Mouse (Mus musculus) cerebellum, adult 2 months (tissue): ENCODE measurements around the gene Gm3880. TPM values are rescaled to one million over a fixed set of nuclear protein-coding genes. Genes with fewer than 3 reads are reported as not detected.
A peak's percentile ranks its signal among the peaks of the same experiment; 100 is the strongest.

ENCODE experiments used
- DNase-seq, 2 experiments: peaks; one replicate each; pipeline ENCODE4 v3.0.0; 2021
- H3K27ac ChIP-seq: fragments of 200-500 bp; 2 replicates; pipeline ENCODE4 v1.5.1; 2012; ENCODE audit warnings: low read length, control low read depth, inconsistent platforms; ENCODE audit not compliant: insufficient read depth
- H3K27me3 ChIP-seq: fragments of 200-500 bp; 2 replicates; pipeline ENCODE4 v1.6.1; 2012; ENCODE audit warnings: inconsistent platforms, mild to moderate bottlenecking, low read length, moderate library complexity; ENCODE audit not compliant: control insufficient read depth, insufficient read depth
- H3K4me1 ChIP-seq: fragments of 200-500 bp; 2 replicates; pipeline ENCODE4 v1.6.1; 2011; ENCODE audit warnings: low read length; ENCODE audit not compliant: control insufficient read depth, insufficient read depth
- H3K4me3 ChIP-seq: fragments of 200-500 bp; replicated peaks from 2 replicates; pipeline ENCODE3; 2011; ENCODE audit warnings: mild to moderate bottlenecking, low read depth, low read length, control low read depth; ENCODE audit not compliant: insufficient read depth
- CTCF ChIP-seq: fragments of 200-500 bp; IDR thresholded peaks from 2 replicates; pipeline ENCODE4 v1.5.1; 2011; ENCODE audit warnings: low read depth, mild to moderate bottlenecking, control low read depth, low read length, moderate library complexity, borderline replicate concordance; ENCODE audit not compliant: insufficient read depth
- POLR2A ChIP-seq: fragments of 200-500 bp; IDR thresholded peaks from 2 replicates; pipeline ENCODE4 v1.6.1; 2011; ENCODE audit warnings: low read length, control low read depth, borderline replicate concordance; ENCODE audit not compliant: insufficient read depth
- WGBS: fragments of 180-500 bp; shearing (Covaris S2); methylation state at CpG from one replicate; pipeline ENCODE4 v1.1.7; 2018; 5-methylcytosine and 5-hydroxymethylcytosine counted together
- polyA plus RNA-seq: library from polyadenylated mRNA; depleted of rRNA; stranded (reverse); fragments of >200 nt; gene quantifications from 2 replicates; pipeline ENCODE4 v1.2.3, GENCODE M21; 2012; rRNA removed

The Gm3880 gene
- polyA plus RNA-seq, 1 experiment, result not detected

- no peaks in the 10 kb centered on the region for H3K27me3 ChIP-seq
Observed at GRCm38 (mm10) chrX:102645146-102645545, 41.6 kb downstream of the Gm3880 start.

GRCm38 (mm10) chrX:102644573-102644951, 42.2 kb downstream of the Gm3880 start:
- 4% methylated on average over 8 of the region's 8 CpGs for WGBS
- TF ChIP-seq POLR2A (no peak), CTCF (no peak)
- Histone ChIP-seq H3K27ac (no peak overlapping the region), H3K4me3 (peak overlapping the region; percentile 53), H3K4me1 (no peaks in the 10 kb centered on the region), H3K27me3 (no peaks in the 10 kb centered on the region)
- peak in 1 of 2 experiments; percentile 9 for DNase-seq

More at GRCm38 (mm10) chrX:102645146-102645545, 41.6 kb downstream of the Gm3880 start:
- no peak overlapping the region for H3K4me3 ChIP-seq
- H3K27ac ChIP-seq, result no peak overlapping the region
- no peaks in the 10 kb centered on the region for H3K4me1 ChIP-seq
- DNase-seq, result no peak
- 62% methylated on average over 6 of the region's 6 CpGs for WGBS
- TF ChIP-seq CTCF (no peak), POLR2A (no peak)

GRCm38 (mm10) chrX:102643823-102644572, 42.8 kb downstream of the Gm3880 start, which contains the start of gene Phka1:
Phka1 (minus strand) TSS chrX:102644246.
- Histone ChIP-seq H3K27ac (no peak within 1 kb of the TSS), H3K27me3 (no peaks in the 10 kb centered on the region), H3K4me3 (peak within 1 kb of the TSS; percentile 53), H3K4me1 (no peaks in the 10 kb centered on the region)
- DNase-seq, result peak; percentile 68 to 69
- TF ChIP-seq CTCF, result no peak
- 0 out of 2 replicates have a peak, but pooled peaks have one; percentile 12 for TF ChIP-seq POLR2A
- WGBS, result 7% methylated on average over 54 of the region's 60 CpGs

Other genes starting within 250 kb of the Gm3880 start
- gene Hdac8, start 181.6 kb downstream of the Gm3880 start, polyA plus RNA-seq, result 24.8 and 27.4 TPM in 2 replicates
- 20.8 and 21.8 TPM in 2 replicates for gene Phka1, start 42.7 kb downstream of the Gm3880 start, polyA plus RNA-seq
- gene Gm9112, start 20.7 kb upstream of the Gm3880 start, polyA plus RNA-seq, result not detected in 2 replicates
- not detected in 2 replicates for gene Dmrtc1b, start 20.9 kb upstream of the Gm3880 start, polyA plus RNA-seq
- not detected in 2 replicates for gene Dmrtc1c1, start 116.0 kb upstream of the Gm3880 start, polyA plus RNA-seq
- gene Dmrtc1c2, start 167.6 kb upstream of the Gm3880 start, polyA plus RNA-seq, result not detected in 2 replicates
- not detected in 2 replicates for gene 1700031F05Rik, start 181.0 kb upstream of the Gm3880 start, polyA plus RNA-seq
- 3.7 and 3.8 TPM in 2 replicates for gene Dmrtc1a, start 221.7 kb upstream of the Gm3880 start, polyA plus RNA-seq
- not detected in 2 replicates for gene 1700011M02Rik, start 221.9 kb upstream of the Gm3880 start, polyA plus RNA-seq
- not detected in 2 replicates for gene 1700018G05Rik, start 241.4 kb upstream of the Gm3880 start, polyA plus RNA-seq